Mouse (Mus musculus): ENCODE results near the gene Zfp335. TPM values are rescaled to one million over a fixed set of nuclear protein-coding genes. Genes with fewer than 3 reads are reported as not detected.

The Zfp335 gene
- total and polyA plus RNA-seq, 3 experiments: 8.7 to 48.3 (median 30.6) TPM

GRCm38 (mm10) chr2:164930706-164931581 is 19.4 kb upstream of the Zfp335 start:
- TF ChIP-seq GATA2 (IDR thresholded peaks at IDR 0.05; ENCODE audit: borderline replicate concordance, low read depth, low read length) (no peak), CTCF (IDR thresholded peaks at IDR 0.05; ENCODE audit: low read depth, low read length) (no peak), GATA1 (IDR thresholded peaks at IDR 0.05; ENCODE audit: borderline replicate concordance, low read length) (no peak), POLR2AphosphoS5 (IDR thresholded peaks at IDR 0.05; ENCODE audit: insufficient replicate concordance, low read depth, low read length) (no peak), TAL1 (conservative IDR thresholded peaks at IDR 0.05; ENCODE audit: low read depth, low read length) (no peak)
- H3K27me3 ChIP-seq (ENCODE audit: insufficient read depth, low read length): peaks cover 24% of the 10 kb centered on the region
- no peak for ATAC-seq (ENCODE audit: extremely low read depth, insufficient number of reproducible peaks, low FRiP score, poor library complexity, severe bottlenecking)

GRCm38 (mm10) chr2:164924100-164924857 is 12.7 kb upstream of the Zfp335 start:
- Histone ChIP-seq H3K27me3 (ENCODE audit: insufficient read depth, low read length) (peaks cover 11% of the 10 kb centered on the region; the same call in 1 of the 2 replicates), H3K4me1 (ENCODE audit: insufficient read depth, low read depth, low read length) (no peaks in the 10 kb centered on the region), H3K36me3 (replicated peaks) (peaks cover 34% of the 10 kb centered on the region), H3K9me3 (replicated peaks) (no peaks in the 10 kb centered on the region), H3K4me3 (ENCODE audit: low read depth, low read length) (no peak overlapping the region)
- no peak for TF ChIP-seq TAL1 (conservative IDR thresholded peaks at IDR 0.05; ENCODE audit: low read depth, low read length)
- peak; percentile 83 for TF ChIP-seq CTCF (IDR thresholded peaks at IDR 0.05; ENCODE audit: low read depth, low read length)
- TF ChIP-seq POLR2AphosphoS5 (IDR thresholded peaks at IDR 0.05; ENCODE audit: insufficient replicate concordance, low read depth, low read length): no peak
- TF ChIP-seq GATA2 (IDR thresholded peaks at IDR 0.05; ENCODE audit: borderline replicate concordance, low read depth, low read length): no peak
- no peak for TF ChIP-seq GATA1 (IDR thresholded peaks at IDR 0.05; ENCODE audit: borderline replicate concordance, low read length)
- peak; percentile 73 for ATAC-seq (ENCODE audit: extremely low read depth, insufficient number of reproducible peaks, low FRiP score, poor library complexity, severe bottlenecking)
- peak; percentile 44 for DNase-seq (ENCODE audit: low spot score)

More at GRCm38 (mm10) chr2:164930706-164931581, 19.4 kb upstream of the Zfp335 start:
- no peak for DNase-seq (ENCODE audit: low spot score)
- Histone ChIP-seq H3K36me3 (replicated peaks) (no peaks in the 10 kb centered on the region), H3K9me3 (replicated peaks) (no peaks in the 10 kb centered on the region), H3K4me1 (ENCODE audit: insufficient read depth, low read depth, low read length) (no peaks in the 10 kb centered on the region), H3K4me3 (ENCODE audit: low read depth, low read length) (no peak overlapping the region)

- Histone ChIP-seq H3K27me3 (ENCODE audit: insufficient read depth, low read length) (peaks cover 7% of the 10 kb centered on the region; the same call in 1 of the 2 replicates), H3K9me3 (replicated peaks) (no peaks in the 10 kb centered on the region), H3K4me3 (ENCODE audit: low read depth, low read length) (no peak overlapping the region), H3K4me1 (ENCODE audit: insufficient read depth, low read depth, low read length) (peaks cover 1% of the 10 kb centered on the region), H3K36me3 (replicated peaks) (peaks cover 42% of the 10 kb centered on the region)
- no peak for TF ChIP-seq GATA1 (IDR thresholded peaks at IDR 0.05; ENCODE audit: borderline replicate concordance, low read length)
- TF ChIP-seq TAL1 (conservative IDR thresholded peaks at IDR 0.05; ENCODE audit: low read depth, low read length): no peak
- no peak for TF ChIP-seq POLR2AphosphoS5 (IDR thresholded peaks at IDR 0.05; ENCODE audit: insufficient replicate concordance, low read depth, low read length)
- no peak for TF ChIP-seq GATA2 (IDR thresholded peaks at IDR 0.05; ENCODE audit: borderline replicate concordance, low read depth, low read length)
- TF ChIP-seq CTCF (IDR thresholded peaks at IDR 0.05; ENCODE audit: low read depth, low read length): no peak
- ATAC-seq (ENCODE audit: extremely low read depth, insufficient number of reproducible peaks, low FRiP score, poor library complexity, severe bottlenecking): no peak
- DNase-seq (ENCODE audit: low spot score): no peak
These were observed 11.7 kb upstream of the Zfp335 start for GRCm38 (mm10) chr2:164923291-164923690.

- no peak overlapping the region for H3K4me3 ChIP-seq (ENCODE audit: low read depth, low read length)
- DNase-seq (ENCODE audit: low spot score) (no peak), ATAC-seq (ENCODE audit: extremely low read depth, insufficient number of reproducible peaks, low FRiP score, poor library complexity, severe bottlenecking) (no peak)
- peaks cover 46% of the 10 kb centered on the region for H3K36me3 ChIP-seq (replicated peaks)
- no peak for TF ChIP-seq POLR2AphosphoS5 (IDR thresholded peaks at IDR 0.05; ENCODE audit: insufficient replicate concordance, low read depth, low read length)
- TF ChIP-seq GATA1 (IDR thresholded peaks at IDR 0.05; ENCODE audit: borderline replicate concordance, low read length): no peak
- no peak for TF ChIP-seq CTCF (IDR thresholded peaks at IDR 0.05; ENCODE audit: low read depth, low read length)
- no peak for TF ChIP-seq GATA2 (IDR thresholded peaks at IDR 0.05; ENCODE audit: borderline replicate concordance, low read depth, low read length)
- TF ChIP-seq TAL1 (conservative IDR thresholded peaks at IDR 0.05; ENCODE audit: low read depth, low read length): no peak
- H3K9me3 ChIP-seq (replicated peaks): no peaks in the 10 kb centered on the region
- H3K4me1 ChIP-seq (ENCODE audit: insufficient read depth, low read depth, low read length): peaks cover 14% of the 10 kb centered on the region
- peaks cover 5% of the 10 kb centered on the region; the same call in 1 of the 2 replicates for H3K27me3 ChIP-seq (ENCODE audit: insufficient read depth, low read length)
These were observed 10.4 kb upstream of the Zfp335 start for GRCm38 (mm10) chr2:164921984-164922383.

- peaks cover 44% of the 10 kb centered on the region for H3K4me1 ChIP-seq (ENCODE audit: insufficient read depth, low read depth, low read length)
- DNase-seq (ENCODE audit: low spot score): no peak
- peak overlapping the region; percentile 52; the same call in 1 of the 2 replicates for H3K4me3 ChIP-seq (ENCODE audit: low read depth, low read length)
- H3K27me3 ChIP-seq (ENCODE audit: insufficient read depth, low read length): no peaks in the 10 kb centered on the region
- no peaks in the 10 kb centered on the region for H3K9me3 ChIP-seq (replicated peaks)
- peaks cover 64% of the 10 kb centered on the region for H3K36me3 ChIP-seq (replicated peaks)
- no peak for ATAC-seq (ENCODE audit: extremely low read depth, insufficient number of reproducible peaks, low FRiP score, poor library complexity, severe bottlenecking)
- no peak for TF ChIP-seq POLR2AphosphoS5 (IDR thresholded peaks at IDR 0.05; ENCODE audit: insufficient replicate concordance, low read depth, low read length)
- peak; percentile 25; the same call in 1 of the 2 replicates for TF ChIP-seq CTCF (IDR thresholded peaks at IDR 0.05; ENCODE audit: low read depth, low read length)
These were observed 6.8 kb upstream of the Zfp335 start for GRCm38 (mm10) chr2:164918325-164918724.

- H3K9me3 ChIP-seq (replicated peaks): no peaks in the 10 kb centered on the region
- ATAC-seq (ENCODE audit: extremely low read depth, insufficient number of reproducible peaks, low FRiP score, poor library complexity, severe bottlenecking): peak; percentile 50; the same call in 1 of the 2 replicates
- no peak for DNase-seq (ENCODE audit: low spot score)
These were observed 5.8 kb upstream of the Zfp335 start for GRCm38 (mm10) chr2:164917371-164917770.

More at GRCm38 (mm10) chr2:164917371-164917770, 5.8 kb upstream of the Zfp335 start:
- Histone ChIP-seq H3K4me1 (ENCODE audit: insufficient read depth, low read depth, low read length) (peaks cover 52% of the 10 kb centered on the region), H3K4me3 (ENCODE audit: low read depth, low read length) (peak overlapping the region; percentile 53; the same call in 1 of the 2 replicates), H3K36me3 (replicated peaks) (peaks cover 58% of the 10 kb centered on the region), H3K27me3 (ENCODE audit: insufficient read depth, low read length) (no peaks in the 10 kb centered on the region)
- TF ChIP-seq TAL1 (conservative IDR thresholded peaks at IDR 0.05; ENCODE audit: low read depth, low read length) (no peak), CTCF (IDR thresholded peaks at IDR 0.05; ENCODE audit: low read depth, low read length) (no peak)
